Comparison of ENCODE assay signal across 24 mouse cellular contexts in genomic region chr8:86484244-86484643, GRCm38 (mm10).
"Had no signal": no experiment of that assay in that cellular context is flagged by ENCODE, and none has a peak within 500 bp of the region (broad histone marks: within the 10 kb centered on the region; RNA-seq: fewer than 3 reads in every experiment).

No protein-coding gene starts in this region.

- H3K4me2 ChIP-seq: heart, embryonic 11.5 days; heart, embryonic 13.5 days; heart, embryonic 15.5 days; hindbrain, embryonic 13.5 days; hindbrain, embryonic 15.5 days; kidney, embryonic 15.5 days; limb, embryonic 13.5 days; limb, embryonic 15.5 days; liver, embryonic 11.5 days; liver, embryonic 13.5 days had no signal

- H3K36me3 ChIP-seq: heart, embryonic 13.5 days; heart, embryonic 15.5 days; hindbrain, embryonic 13.5 days; hindbrain, embryonic 15.5 days; kidney, embryonic 15.5 days; limb, embryonic 13.5 days; limb, embryonic 15.5 days; liver, embryonic 13.5 days had no signal

- H3K27me3 ChIP-seq: heart, embryonic 13.5 days; heart, embryonic 15.5 days; hindbrain, embryonic 13.5 days; hindbrain, embryonic 15.5 days; kidney, embryonic 15.5 days; limb, embryonic 13.5 days; limb, embryonic 15.5 days; liver, embryonic 13.5 days had no signal

- H3K9ac ChIP-seq: heart, embryonic 13.5 days; heart, embryonic 15.5 days; hindbrain, embryonic 13.5 days; hindbrain, embryonic 15.5 days; kidney, embryonic 15.5 days; limb, embryonic 13.5 days; limb, embryonic 15.5 days; liver, embryonic 13.5 days had no signal

- H3K9me3 ChIP-seq: heart, embryonic 13.5 days; heart, embryonic 15.5 days; hindbrain, embryonic 13.5 days; hindbrain, embryonic 15.5 days; kidney, embryonic 15.5 days; limb, embryonic 13.5 days; limb, embryonic 15.5 days; liver, embryonic 13.5 days had no signal

- H3K4me3 ChIP-seq: heart, adult 2 months; heart, embryonic 13.5 days; heart, embryonic 15.5 days; hindbrain, embryonic 13.5 days; hindbrain, embryonic 15.5 days; kidney, embryonic 15.5 days; limb, embryonic 13.5 days; limb, embryonic 15.5 days; liver, embryonic 13.5 days had no signal

- DNase-seq: gastrocnemius, postnatal 14 days; gastrocnemius, postnatal 36 days; heart, adult 2 months; heart, postnatal 14 days; heart, postnatal 36 days; kidney, adult 11 months; kidney, adult 2 months; kidney, adult 9 months; kidney, postnatal 36 days; layer of hippocampus, adult 9-11 months; layer of hippocampus, postnatal 36 days; left cerebral cortex, postnatal 4 days; liver, embryonic 13.5 days had no signal

- H3K27ac ChIP-seq: heart, adult 2 months; heart, embryonic 13.5 days; heart, embryonic 15.5 days; hindbrain, embryonic 13.5 days; hindbrain, embryonic 15.5 days; hindbrain, postnatal 0 days; kidney, embryonic 15.5 days; kidney, postnatal 0 days; limb, embryonic 13.5 days; limb, embryonic 15.5 days; liver, embryonic 13.5 days had no signal

- H3K4me1 ChIP-seq: heart, embryonic 13.5 days; heart, embryonic 15.5 days; hindbrain, embryonic 13.5 days; hindbrain, embryonic 15.5 days; kidney, embryonic 15.5 days; limb, embryonic 13.5 days; limb, embryonic 15.5 days; liver, embryonic 13.5 days had no signal
